Mouse (Mus musculus): Measurements from ENCODE around the gene Dnmt1. TPM values are rescaled to one million over a fixed set of nuclear protein-coding genes. Genes with fewer than 3 reads are reported as not detected.

Gene Dnmt1
- polyA plus RNA-seq, 1 experiment from 2014 or later, result 56.1 TPM

- H3K27ac ChIP-seq, result no peak overlapping the region
- H3K4me3 ChIP-seq (ENCODE audit: inconsistent target), result no peak overlapping the region
- 91% methylated on average over 26 of the region's 26 CpGs for WGBS (ENCODE audit: missing documents)
- H3K36me3 ChIP-seq (ENCODE audit: inconsistent target), result peaks cover 52% of the 10 kb centered on the region
- peaks cover 29% of the 10 kb centered on the region for H3K79me2 ChIP-seq (ENCODE audit: inconsistent target)
Measured at GRCm38 (mm10) chr9:20891339-20892103, 68.2 kb downstream of the Dnmt1 start.

- peaks cover 43% of the 10 kb centered on the region for H3K36me3 ChIP-seq (ENCODE audit: inconsistent target)
- WGBS (ENCODE audit: missing documents), result 93% methylated on average over 5 of the region's 5 CpGs
- H3K79me2 ChIP-seq (ENCODE audit: inconsistent target), result peaks cover 18% of the 10 kb centered on the region
- H3K4me3 ChIP-seq (ENCODE audit: inconsistent target), result no peak overlapping the region
- H3K27ac ChIP-seq, result no peak overlapping the region
Measured at GRCm38 (mm10) chr9:20890411-20890810, 69.3 kb downstream of the Dnmt1 start.

DNA sequence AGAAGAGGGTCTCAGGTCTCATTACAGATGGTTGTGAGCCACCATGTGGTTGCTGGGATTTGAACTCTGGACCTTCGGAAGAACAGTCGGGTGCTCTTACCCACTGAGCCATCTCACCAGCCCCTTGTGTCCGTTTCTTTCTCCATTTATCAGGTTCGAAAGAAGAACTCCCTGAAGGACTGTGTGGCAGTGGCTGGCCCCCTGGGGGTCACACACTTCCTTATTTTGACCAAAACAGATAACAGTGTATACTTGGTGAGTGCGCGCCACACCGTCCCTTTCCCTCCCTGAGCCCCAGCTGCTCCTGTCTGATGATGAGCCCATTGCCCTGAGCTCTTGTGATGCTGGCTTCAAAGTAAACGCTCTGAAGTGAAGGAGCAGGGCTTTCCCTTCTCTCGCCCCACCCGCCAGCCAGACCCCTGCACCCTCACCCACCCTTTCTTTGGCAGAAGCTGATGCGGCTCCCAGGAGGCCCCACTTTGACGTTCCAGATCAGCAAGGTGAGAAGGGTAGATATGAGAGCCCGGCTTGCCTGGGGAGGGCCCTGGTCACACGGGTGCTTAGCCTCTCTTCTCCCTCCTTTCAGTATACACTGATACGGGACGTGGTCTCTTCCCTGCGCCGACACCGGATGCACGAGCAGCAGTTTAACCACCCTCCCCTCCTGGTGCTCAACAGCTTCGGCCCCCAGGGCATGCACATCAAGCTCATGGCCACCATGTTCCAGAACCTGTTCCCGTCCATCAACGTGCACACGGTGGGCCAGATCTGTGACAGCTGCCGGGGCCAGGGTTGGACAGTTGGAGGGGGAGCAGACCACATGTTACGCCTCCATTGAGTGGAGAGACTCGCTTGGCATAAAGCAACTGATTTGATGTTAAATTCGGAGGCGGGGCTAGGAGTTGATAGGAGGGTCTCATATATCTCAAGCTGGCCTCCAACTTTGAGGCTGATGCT, 70.2 kb downstream of the Dnmt1 start:
- H3K4me3 ChIP-seq (ENCODE audit: inconsistent target), result peak overlapping the region; percentile 72
- H3K27ac ChIP-seq, result no peak overlapping the region
- H3K79me2 ChIP-seq (ENCODE audit: inconsistent target), result peaks cover 18% of the 10 kb centered on the region
- 74% methylated on average over 28 of the region's 29 CpGs for WGBS (ENCODE audit: missing documents)
- H3K36me3 ChIP-seq (ENCODE audit: inconsistent target), result peaks cover 36% of the 10 kb centered on the region; the same call in 1 of the 2 replicates

DNA sequence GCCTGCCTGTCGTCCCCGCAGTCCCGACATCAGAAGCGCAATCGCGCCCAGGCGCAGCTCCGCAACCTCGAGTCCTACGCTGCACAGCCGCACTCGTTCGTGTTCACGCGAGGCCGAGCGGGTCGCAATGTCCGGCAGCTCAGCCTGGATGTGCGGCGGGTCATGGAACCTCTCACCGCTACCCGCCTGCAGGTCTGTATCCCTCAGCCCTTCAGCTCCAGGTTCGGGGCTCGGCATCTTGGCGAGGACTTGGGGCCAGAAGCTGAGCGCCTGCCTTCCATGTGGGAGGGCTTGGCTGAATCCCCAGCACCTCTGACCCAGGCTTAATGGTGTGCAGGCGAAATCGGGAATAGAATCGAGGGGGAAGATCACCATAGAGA, 71.3 kb downstream of the Dnmt1 start:
- under 1% methylated on average over 30 of the region's 30 CpGs for WGBS (ENCODE audit: missing documents)
- Histone ChIP-seq H3K27ac (peak overlapping the region; percentile 39), H3K79me2 (ENCODE audit: inconsistent target) (peaks cover 18% of the 10 kb centered on the region), H3K36me3 (ENCODE audit: inconsistent target) (peaks cover 25% of the 10 kb centered on the region; the same call in 1 of the 2 replicates), H3K4me3 (ENCODE audit: inconsistent target) (peak overlapping the region; percentile 72)

DNA sequence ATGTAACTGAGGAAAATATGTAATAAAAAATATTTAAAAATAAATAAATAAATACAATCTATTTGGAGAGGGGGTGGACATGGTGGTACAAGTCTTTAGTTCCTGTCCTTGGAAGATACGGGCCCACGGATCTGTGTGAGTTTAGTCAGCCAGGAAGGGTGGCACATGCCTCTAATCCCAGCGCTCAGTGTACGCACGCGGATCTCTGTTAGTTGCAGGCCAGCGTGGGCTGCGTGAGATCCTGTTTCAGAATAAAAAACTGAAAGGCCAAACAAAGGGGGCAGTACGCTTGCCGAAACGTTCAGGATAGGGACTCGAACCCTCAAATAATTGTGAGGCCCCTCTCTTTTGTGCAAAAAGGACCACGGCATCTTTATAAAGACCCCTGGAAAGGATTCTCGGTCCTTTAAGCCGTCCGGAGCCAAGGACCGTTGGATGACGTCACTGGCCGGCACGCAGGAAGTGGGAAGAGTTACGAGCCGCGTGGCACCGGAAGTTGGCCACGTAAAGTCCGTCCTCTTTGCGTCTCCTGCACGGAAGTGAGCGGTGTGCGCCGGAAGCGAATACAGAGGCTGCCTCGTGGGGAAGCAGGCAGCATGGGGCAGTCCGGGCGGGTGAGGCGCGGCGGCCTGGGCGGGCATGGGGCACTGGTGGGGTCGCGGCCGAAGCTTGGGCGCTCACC, 71.8 kb downstream of the Dnmt1 start, which contains the start of gene Ppan:
TSS of gene Ppan (plus strand) at position 472 of the 682 bp plus-strand sequence.
- peak within 1 kb of the TSS; percentile 68 for H3K27ac ChIP-seq
- peak within 1 kb of the TSS; percentile 72 for H3K4me3 ChIP-seq (ENCODE audit: inconsistent target)
- H3K36me3 ChIP-seq (ENCODE audit: inconsistent target), result peaks cover 20% of the 10 kb centered on the region; the same call in 1 of the 2 replicates
- H3K79me2 ChIP-seq (ENCODE audit: inconsistent target), result peaks cover 18% of the 10 kb centered on the region
- 1% methylated on average over 40 of the region's 43 CpGs for WGBS (ENCODE audit: missing documents)

- Histone ChIP-seq H3K27ac (no peak overlapping the region), H3K4me3 (ENCODE audit: inconsistent target) (no peak overlapping the region; the same call in 1 of the 2 replicates), H3K79me2 (ENCODE audit: inconsistent target) (peaks cover 18% of the 10 kb centered on the region), H3K36me3 (ENCODE audit: inconsistent target) (peaks cover 18% of the 10 kb centered on the region; the same call in 1 of the 2 replicates)
- WGBS (ENCODE audit: missing documents), result 91% methylated on average over 4 of the region's 6 CpGs
Measured at GRCm38 (mm10) chr9:20887191-20887590, 72.5 kb downstream of the Dnmt1 start.

- Histone ChIP-seq H3K4me3 (ENCODE audit: inconsistent target) (no peak overlapping the region), H3K27ac (no peak overlapping the region), H3K36me3 (ENCODE audit: inconsistent target) (peaks cover 13% of the 10 kb centered on the region; the same call in 1 of the 2 replicates), H3K79me2 (ENCODE audit: inconsistent target) (peaks cover 18% of the 10 kb centered on the region)
- 87% methylated on average over 2 of the region's 2 CpGs for WGBS (ENCODE audit: missing documents)
Measured at GRCm38 (mm10) chr9:20886563-20886962, 73.1 kb downstream of the Dnmt1 start.

GRCm38 (mm10) chr9:20879097-20879792, 80.4 kb downstream of the Dnmt1 start, which contains the start of gene Angptl6:
Gene Angptl6, minus strand, starts transcription at chr9:20879727.
- H3K27ac ChIP-seq, result peak within 1 kb of the TSS; percentile 60
- H3K36me3 ChIP-seq (ENCODE audit: inconsistent target), result no peaks in the 10 kb centered on the region
- 81% methylated on average over 13 of the region's 13 CpGs for WGBS (ENCODE audit: missing documents)
- no peaks in the 10 kb centered on the region for H3K79me2 ChIP-seq (ENCODE audit: inconsistent target)
- peak within 1 kb of the TSS; percentile 31 for H3K4me3 ChIP-seq (ENCODE audit: inconsistent target)

DNA sequence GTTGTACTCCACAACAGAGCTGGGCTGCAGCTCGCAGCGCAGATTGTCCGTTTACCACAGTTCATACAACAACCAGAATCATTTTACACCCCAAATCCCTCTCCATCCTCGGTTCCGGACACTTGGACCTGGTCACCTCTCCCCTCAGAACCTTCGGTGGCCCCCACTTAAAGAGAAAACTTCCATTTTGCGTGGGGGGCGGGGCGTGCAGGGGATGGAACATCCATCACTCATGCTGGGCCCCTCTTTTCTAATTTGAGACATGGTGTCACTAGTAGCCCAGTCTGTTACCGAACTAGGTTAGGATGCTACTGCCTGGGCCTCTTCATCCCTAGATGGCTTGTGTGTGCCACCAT, 81.0 kb downstream of the Dnmt1 start:
- Histone ChIP-seq H3K4me3 (ENCODE audit: inconsistent target) (peak overlapping the region; percentile 31), H3K27ac (peak overlapping the region; percentile 60), H3K79me2 (ENCODE audit: inconsistent target) (no peaks in the 10 kb centered on the region), H3K36me3 (ENCODE audit: inconsistent target) (peaks cover under 1% of the 10 kb centered on the region; the same call in 1 of the 2 replicates)
- 21% methylated on average over 10 of the region's 10 CpGs for WGBS (ENCODE audit: missing documents)

GRCm38 (mm10) chr9:20878041-20878709, 81.5 kb downstream of the Dnmt1 start:
- H3K36me3 ChIP-seq (ENCODE audit: inconsistent target), result peaks cover 6% of the 10 kb centered on the region; the same call in 1 of the 2 replicates
- peak overlapping the region; percentile 60 for H3K27ac ChIP-seq
- peak overlapping the region; percentile 33 for H3K4me3 ChIP-seq (ENCODE audit: inconsistent target)
- under 1% methylated on average over 53 of the region's 69 CpGs for WGBS (ENCODE audit: missing documents)
- H3K79me2 ChIP-seq (ENCODE audit: inconsistent target), result no peaks in the 10 kb centered on the region

DNA sequence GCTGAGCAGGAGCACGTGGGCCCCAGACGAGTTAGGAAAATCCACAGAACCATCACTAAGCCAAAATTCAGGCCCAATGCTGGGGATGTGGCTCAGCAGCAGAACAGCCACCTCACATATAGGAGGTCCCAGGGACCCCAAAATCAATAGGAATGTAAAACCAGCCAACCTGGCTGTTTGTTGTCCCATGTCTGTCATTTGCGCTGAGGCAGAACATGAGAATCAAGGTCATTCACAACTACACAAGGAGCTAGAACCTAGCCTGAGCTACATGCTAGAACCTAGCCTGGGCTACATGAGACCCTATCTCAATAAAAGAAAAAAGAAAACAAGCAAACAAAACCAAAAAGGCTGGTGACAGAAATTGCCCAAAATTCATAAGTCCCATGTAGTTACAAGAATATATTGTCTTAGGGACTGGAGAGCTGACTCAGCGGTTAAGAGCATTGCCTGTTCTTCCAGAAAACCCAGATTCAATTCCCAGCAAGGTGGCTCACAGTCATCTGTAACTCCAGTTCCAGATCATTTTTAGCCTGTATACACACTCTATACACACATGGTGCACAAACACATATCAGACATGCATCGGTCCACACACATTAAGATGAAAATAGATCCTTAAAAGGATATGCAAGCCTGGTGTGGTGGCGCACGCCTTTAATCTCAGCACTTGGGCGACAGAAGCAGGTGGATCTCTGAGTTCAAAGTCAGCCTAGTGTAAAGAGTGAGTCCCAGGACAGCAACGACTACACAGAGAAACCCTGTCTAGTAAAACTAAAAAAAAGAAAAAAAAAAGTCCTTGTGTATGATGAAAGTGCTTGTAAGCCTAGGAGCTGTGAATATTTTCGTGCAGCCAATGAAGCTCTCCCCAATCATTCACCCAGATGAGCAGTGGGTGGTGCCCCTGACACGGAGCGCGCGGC, 82.3 kb downstream of the Dnmt1 start:
- 41% methylated on average over 13 of the region's 14 CpGs for WGBS (ENCODE audit: missing documents)
- Histone ChIP-seq H3K36me3 (ENCODE audit: inconsistent target) (peaks cover 11% of the 10 kb centered on the region; the same call in 1 of the 2 replicates), H3K27ac (peak overlapping the region; percentile 48), H3K4me3 (ENCODE audit: inconsistent target) (peak overlapping the region; percentile 33), H3K79me2 (ENCODE audit: inconsistent target) (no peaks in the 10 kb centered on the region)

DNA sequence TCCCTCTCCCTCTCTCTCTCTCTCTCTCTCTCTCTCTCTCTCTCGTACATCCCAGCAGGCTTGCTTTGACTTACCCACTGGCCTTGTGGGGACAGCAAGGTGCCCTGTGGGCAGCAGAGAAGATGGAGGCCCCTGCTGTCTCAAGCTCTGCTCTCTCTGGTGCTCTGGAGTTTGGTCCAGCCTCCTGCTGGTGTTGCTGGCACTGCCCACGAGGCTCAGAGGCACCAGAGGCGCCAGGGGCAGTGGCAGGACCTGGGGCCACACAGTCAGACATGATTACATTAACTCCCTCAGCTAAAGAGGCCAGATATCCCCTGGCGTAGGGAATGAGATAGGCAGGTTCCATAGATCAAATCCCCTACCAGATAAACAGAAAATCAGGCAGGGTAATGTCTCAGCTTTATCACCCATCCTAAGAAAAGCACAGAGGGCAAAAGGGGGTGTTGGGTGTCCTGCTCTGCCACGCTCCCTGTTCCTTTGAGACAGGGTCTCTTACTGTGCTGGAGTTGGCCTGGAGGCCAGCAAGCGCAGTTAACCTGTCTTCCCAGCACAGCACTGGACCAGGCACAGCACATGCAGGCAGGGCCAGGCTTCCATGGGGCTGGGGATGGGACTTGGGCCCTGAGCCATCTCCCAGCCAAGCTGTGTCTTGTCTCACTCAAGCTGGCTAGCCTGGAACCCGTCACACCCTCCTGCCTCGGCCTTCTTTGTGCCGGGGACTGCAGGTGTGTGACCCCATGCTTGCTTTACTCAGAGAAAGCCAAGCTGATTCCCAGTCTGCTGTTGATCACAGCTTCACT, 83.2 kb downstream of the Dnmt1 start:
- Histone ChIP-seq H3K79me2 (ENCODE audit: inconsistent target) (no peaks in the 10 kb centered on the region), H3K36me3 (ENCODE audit: inconsistent target) (peaks cover 16% of the 10 kb centered on the region; the same call in 1 of the 2 replicates), H3K4me3 (ENCODE audit: inconsistent target) (no peak overlapping the region), H3K27ac (no peak overlapping the region)
- 83% methylated on average over 8 of the region's 9 CpGs for whole genome bisulfite sequencing (ENCODE audit: missing documents)

All from macrophage (primary cell).